Mouse (Mus musculus) left cerebral cortex, postnatal 10 days (tissue): ENCODE measurements around the gene Impdh1. TPM values are rescaled to one million over a fixed set of nuclear protein-coding genes. Genes with fewer than 3 reads are reported as not detected.
A peak's percentile ranks its signal among the peaks of the same experiment; 100 is the strongest.

Experiments used
- DNase-seq, 2 experiments: peaks; one replicate each; pipeline ENCODE4 v3.0.0; 2021 to 2022; ENCODE audit warnings: low spot score in 2 of 2, mixed read lengths in 1 of 2; ENCODE audit errors: extremely low spot score in 1 of 2
- intact Hi-C: fragments of 180-260 bp; cut with DNase I; formaldehyde crosslinking; loops from one replicate; pipeline ENCODE4 v1.15.1; 2025
- total RNA-seq, 2 experiments: library from RNA; stranded (reverse); gene quantifications; 2 replicates each; pipeline ENCODE4 v1.2.3; 2021

Impdh1 gene
- total RNA-seq, 2 experiments from 2014 or later, result 111 to 112 TPM

- intact Hi-C loops, result loop anchor here (1.0 kb wide), 2 partner anchors 27 to 32 kb away; no protein-coding TSS in a partner anchor
- DNase-seq, result peak; percentile 93 to 94
Measured at GRCm38 (mm10) chr6:29198309-29199222, 17.6 kb downstream of the Impdh1 start.

DNA sequence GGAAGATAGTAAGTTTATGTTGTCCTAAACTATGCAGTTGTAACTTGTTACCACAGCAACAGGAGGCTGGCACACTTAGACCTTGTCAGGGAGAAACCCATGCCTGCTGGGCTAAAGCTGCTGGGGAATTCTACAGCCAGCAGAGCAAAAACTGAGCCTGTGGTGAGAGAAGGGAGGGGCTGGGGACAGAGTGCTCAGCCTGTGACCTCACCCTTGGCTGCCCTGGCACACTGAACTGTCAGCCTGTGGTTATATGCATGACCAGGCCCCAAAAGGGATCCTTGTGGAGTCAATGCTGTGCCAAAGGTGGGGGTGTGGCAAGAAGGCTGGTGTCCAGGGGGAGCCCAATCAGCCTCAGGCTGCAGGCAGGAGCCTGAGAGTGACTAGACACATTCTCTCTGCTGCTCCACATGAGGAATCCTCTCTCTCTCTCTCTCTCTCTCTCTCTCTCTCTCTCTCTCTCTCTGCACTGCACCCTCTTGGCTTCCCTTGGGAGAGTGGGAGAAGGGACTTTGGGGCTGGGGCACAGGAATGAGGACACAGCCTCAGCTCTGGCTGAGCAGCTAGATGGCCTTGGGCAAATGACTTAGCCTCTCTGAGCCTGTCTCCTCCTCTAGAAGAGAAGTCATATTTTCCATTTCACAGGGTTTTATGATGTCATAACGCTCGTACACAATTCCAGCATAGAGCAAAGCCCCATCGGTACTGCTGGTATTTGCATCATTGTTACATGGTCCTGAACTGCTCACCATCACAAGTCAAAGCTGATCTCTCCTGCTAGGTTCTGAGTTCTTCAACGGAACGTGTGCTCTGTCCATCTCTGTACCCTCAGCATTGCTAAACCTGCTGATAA is 20.1 kb downstream of the Impdh1 start:
- DNase-seq, result no peak

GRCm38 (mm10) chr6:29195146-29195545 is 21.0 kb downstream of the Impdh1 start:
- no peak for DNase-seq

More for the DNA sequence above, 20.1 kb downstream of the Impdh1 start:
- intact Hi-C loops, result no loop called here

GRCm38 (mm10) chr6:29193961-29194750 is 22.0 kb downstream of the Impdh1 start:
- DNase-seq, result peak in 1 of 2 experiments; percentile 48
- intact Hi-C loops, result no loop called here

More at GRCm38 (mm10) chr6:29195146-29195545, 21.0 kb downstream of the Impdh1 start:
- intact Hi-C loops, result no loop called here

GRCm38 (mm10) chr6:29187936-29188335 is 28.2 kb downstream of the Impdh1 start:
- intact Hi-C loops, result no loop called here
- peak in 1 of 2 experiments; percentile 0 for DNase-seq

- no peak for DNase-seq
- intact Hi-C loops, result no loop called here
Measured at GRCm38 (mm10) chr6:29179843-29180242, 36.3 kb downstream of the Impdh1 start.

- DNase-seq, result peak in 1 of 2 experiments; percentile 84
- intact Hi-C loops, result no loop called here
Measured at GRCm38 (mm10) chr6:29178888-29179658, 37.1 kb downstream of the Impdh1 start, which contains the start of gene Prrt4. Prrt4 (minus strand) TSS chr6:29179584.

GRCm38 (mm10) chr6:29177901-29178879 is 38.0 kb downstream of the Impdh1 start:
- intact Hi-C loops, result no loop called here
- no peak for DNase-seq

DNA sequence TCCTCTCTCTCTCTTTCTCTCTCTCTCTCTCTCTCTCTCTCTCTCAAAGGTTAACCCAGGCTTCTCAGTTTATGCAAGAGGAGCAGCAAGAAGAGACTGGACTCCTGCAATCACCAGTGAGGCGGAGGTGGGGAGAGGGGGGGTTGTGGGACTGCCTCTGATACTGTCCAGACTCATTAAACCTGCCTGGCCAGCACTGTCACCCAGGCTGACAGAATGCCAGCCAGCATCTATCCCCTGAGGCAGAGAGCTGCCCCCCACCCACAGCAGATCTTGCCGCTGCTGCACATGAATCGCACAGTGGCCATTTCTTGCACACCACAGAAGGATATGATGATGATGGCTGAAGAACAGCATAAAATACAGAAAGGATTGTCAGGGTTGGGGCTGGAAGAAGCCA is 41.1 kb downstream of the Impdh1 start:
- DNase-seq, result no peak
- intact Hi-C loops, result no loop called here

DNA sequence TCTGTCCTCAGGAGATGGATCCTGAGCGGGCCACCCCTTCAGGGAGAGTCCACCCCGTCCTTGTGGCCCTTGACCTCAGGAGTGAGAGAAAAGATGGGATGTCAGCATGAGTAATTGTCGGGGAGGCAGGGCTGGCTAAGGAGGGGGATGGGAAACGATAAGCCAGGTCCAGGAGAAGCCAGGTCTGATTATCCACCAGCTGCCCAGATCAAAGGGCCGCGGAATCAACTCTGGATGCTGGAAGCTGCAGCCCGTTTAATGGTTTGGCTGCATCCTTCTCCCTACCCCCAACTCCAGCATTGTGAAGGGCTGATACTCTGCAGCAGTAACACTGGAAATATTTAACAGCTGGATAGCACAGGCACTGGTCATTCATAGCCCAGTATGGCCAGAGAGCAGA is 41.8 kb downstream of the Impdh1 start:
- DNase-seq, result no peak
- intact Hi-C loops, result loop anchor here (5.0 kb wide), 1 partner anchor 103 kb away; the partner anchor contains the start of gene Fam71f2

DNA sequence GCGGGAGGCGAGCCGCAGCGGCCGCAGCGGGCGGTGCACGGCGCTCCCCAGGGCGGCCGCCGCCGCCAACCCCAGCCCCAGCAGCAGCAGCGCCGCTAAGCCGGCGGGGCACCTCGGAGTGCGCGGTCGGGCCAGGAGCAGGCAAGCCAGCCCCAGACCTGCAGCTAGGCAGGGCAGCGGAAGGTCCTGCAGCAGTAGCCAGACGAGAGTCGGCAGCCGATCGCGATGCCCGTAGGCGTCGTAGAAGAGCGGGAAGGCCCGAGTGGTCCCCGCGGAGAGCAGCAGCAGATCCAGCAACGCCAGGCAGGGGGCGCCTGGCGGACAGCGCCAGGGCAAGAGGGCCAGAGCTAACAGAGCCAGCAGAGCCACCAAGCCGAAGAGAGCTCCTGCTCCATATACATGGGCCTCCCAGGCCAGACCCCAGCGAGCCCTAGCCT is 45.2 kb downstream of the Impdh1 start:
- peak; percentile 47 to 85 for DNase-seq

GRCm38 (mm10) chr6:29170063-29170921 is 45.9 kb downstream of the Impdh1 start:
- peak in 1 of 2 experiments; percentile 50 for DNase-seq
- intact Hi-C loops, result loop anchor here (5.0 kb wide), 1 partner anchor 107 kb away; the partner anchor contains the start of gene Fam71f2

More for the DNA sequence above, 45.2 kb downstream of the Impdh1 start:
- intact Hi-C loops, result loop anchor here (1.0 to 5.0 kb wide), 2 partner anchors 28 to 106 kb away; partner anchors contain the start of gene Fam71f2

- intact Hi-C loops, result loop anchor here (5.0 kb wide), 1 partner anchor 108 kb away; the partner anchor contains the start of gene Fam71f2
- peak in 1 of 2 experiments; percentile 31 for DNase-seq
Measured at GRCm38 (mm10) chr6:29169675-29170062, 46.5 kb downstream of the Impdh1 start.

- intact Hi-C loops, result no loop called here
- no peak for DNase-seq
Measured at GRCm38 (mm10) chr6:29168871-29169270, 47.3 kb downstream of the Impdh1 start.

GRCm38 (mm10) chr6:29166196-29166595 is 50.0 kb downstream of the Impdh1 start:
- intact Hi-C loops, result loop anchor here (1.0 kb wide), 1 partner anchor 32 kb away; no protein-coding TSS in a partner anchor
- peak; percentile 37 to 59 for DNase-seq
